26 mouse cellular contexts compared by ENCODE assay signal in the genomic region with DNA sequence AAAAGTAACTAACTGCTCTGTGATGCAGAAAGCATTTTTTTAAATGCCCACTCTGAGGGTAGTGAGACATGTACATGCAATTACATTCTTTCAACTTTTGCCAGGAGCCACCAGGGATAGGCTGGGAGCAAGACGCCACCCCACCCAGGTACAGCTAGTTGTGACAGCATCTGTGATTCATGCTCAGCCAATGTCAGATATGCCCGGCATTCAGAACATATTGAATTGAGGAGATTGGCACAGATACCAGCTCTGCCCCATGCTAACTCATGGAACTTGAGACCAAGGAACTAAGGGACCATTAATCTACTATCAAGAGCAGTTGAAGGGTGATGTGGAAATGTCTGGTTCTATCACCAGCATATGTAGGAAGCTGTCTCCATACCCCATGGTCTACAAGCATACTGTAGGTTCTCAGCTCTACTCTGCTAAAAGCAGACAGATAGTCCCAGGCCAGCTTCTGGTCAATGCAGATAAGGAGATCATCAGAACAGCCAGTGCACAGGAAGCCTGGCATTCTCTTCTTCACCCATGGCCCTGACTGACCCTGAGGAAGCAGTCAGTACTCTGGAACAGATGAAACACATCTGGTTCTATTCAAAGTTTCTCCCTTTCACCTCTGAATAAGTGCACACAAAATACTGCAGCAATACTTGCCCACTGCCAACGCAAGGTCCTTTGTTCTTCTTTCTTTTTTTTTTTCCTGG.
DNase-seq lines count a peak whose midpoint lies in the region; ATAC-seq and TF ChIP-seq lines count a peak whose summit lies in the region.
"Had no signal": no experiment of that assay in that cellular context is flagged by ENCODE, and none has a peak within 500 bp of the region (broad histone marks: within the 10 kb centered on the region; RNA-seq: fewer than 3 reads in every experiment).

No protein-coding gene starts in this region.

- 55% methylated on average over 3 of the region's 3 CpGs for WGBS in heart, adult 2 months

- no peak for TF ChIP-seq POLR2A in heart, adult 2 months (IDR thresholded peaks at IDR 0.05; ENCODE audit: insufficient read depth, low read depth, low read length)

- POLR2A ChIA-PET in Patski (lab: Charles Lee), result no interaction called here

- CTCF ChIA-PET in Patski (lab: Charles Lee), result interaction anchor here (1.0 to 1.3 kb wide), 2 partner anchors 8 to 12 kb away, joined by 3 read pairs; no protein-coding TSS in a partner anchor

- 0 out of 2 replicates have a peak, but pooled peaks have one; percentile 51 for TF ChIP-seq EP300 in heart, adult 2 months (IDR thresholded peaks at IDR 0.05; ENCODE audit: insufficient read depth, low read depth, low read length)

- H3K9ac ChIP-seq in heart, adult 2 months (ENCODE audit: low read depth, low read length), result no peak overlapping the region
- H3K9ac ChIP-seq: embryonic facial prominence, embryonic 15.5 days; forebrain, postnatal 0 days; hindbrain, embryonic 13.5 days; intestine, embryonic 15.5 days had no signal

- DNase-seq in heart, adult 2 months, result no peak
- no peak for DNase-seq in heart, adult 8-10 months (ENCODE audit: low spot score)
- DNase-seq in 3T3-L1 (ENCODE audit: low read depth, low spot score), result peak; percentile 71
- peak; percentile 15 for DNase-seq in Patski (ENCODE audit: low read depth, low spot score)
- DNase-seq in retina, embryonic 14.5 days (ENCODE audit: low spot score), result no peak
- no peak for DNase-seq in kidney, postnatal 14 days
- DNase-seq: adrenal gland, adult 8-10 months; adrenal gland, postnatal 25 days; B cell, adult 2 months; cerebellum, adult 11-12 months; cerebellum, adult 8-10 months; cerebellum, postnatal 10 days; cerebellum, postnatal 36 days; embryo, embryonic 11 days; forebrain, postnatal 0 days; gastrocnemius, adult 2 months; gastrocnemius, postnatal 14 days had no signal

- H3K36me3 ChIP-seq in heart, adult 2 months (ENCODE audit: control insufficient read depth, insufficient read depth, low read length), result peaks cover 2% of the 10 kb centered on the region; the same call in 1 of the 2 replicates
- H3K36me3 ChIP-seq: embryonic facial prominence, embryonic 15.5 days; G1E; hindbrain, embryonic 10.5 days; hindbrain, embryonic 13.5 days; intestine, embryonic 15.5 days had no signal

- in situ Hi-C loops in Patski (cut with MboI; ENCODE audit: low pct_unique_long_range_greater_than_20kb), result no loop called here

- peaks cover 7% of the 10 kb centered on the region for H3K4me1 ChIP-seq in heart, adult 2 months (ENCODE audit: control insufficient read depth, insufficient read depth, low read length)
- H3K4me1 ChIP-seq: embryonic facial prominence, embryonic 15.5 days; hindbrain, embryonic 10.5 days; hindbrain, embryonic 13.5 days; intestine, embryonic 15.5 days had no signal

- TF ChIP-seq CTCF in heart, adult 2 months (IDR thresholded peaks at IDR 0.05), result no peak
- no peak for TF ChIP-seq CTCF in Patski (IDR thresholded peaks at IDR 0.05)

- no peak overlapping the region for H3K27ac ChIP-seq in heart, adult 2 months
- H3K27ac ChIP-seq: embryonic facial prominence, embryonic 15.5 days; gastrocnemius, adult 2 months; hindbrain, embryonic 10.5 days; hindbrain, embryonic 13.5 days; intestine, embryonic 15.5 days had no signal

- ATAC-seq in Patski, result peak; percentile 80
- ATAC-seq: activated CD4-positive, CD25-positive, alpha-beta regulatory T cell, adult 4 months; forebrain, embryonic 14.5 days; forebrain, postnatal 0 days; hindbrain, embryonic 16.5 days; intestine, embryonic 15.5 days had no signal

- H3K4me3 ChIP-seq in heart, adult 2 months, result no peak overlapping the region
- H3K4me3 ChIP-seq: embryonic facial prominence, embryonic 15.5 days; gastrocnemius, adult 2 months; hindbrain, embryonic 10.5 days; hindbrain, embryonic 13.5 days; intestine, embryonic 15.5 days had no signal

- intact Hi-C loops in heart, adult 2 months (cut with DNase I), result no loop called here

- no peaks in the 10 kb centered on the region for H3K27me3 ChIP-seq in heart, adult 2 months (ENCODE audit: control insufficient read depth, insufficient read depth, low read length)
- H3K27me3 ChIP-seq in Patski, result no peaks in the 10 kb centered on the region
- H3K27me3 ChIP-seq: CH12.LX; embryonic facial prominence, embryonic 15.5 days; hindbrain, embryonic 13.5 days; intestine, embryonic 15.5 days had no signal

- no peaks in the 10 kb centered on the region for H3K79me2 ChIP-seq in heart, adult 2 months (replicated peaks; ENCODE audit: control insufficient read depth, insufficient read depth, low read length)

Comparison
In these comparisons a context has a peak if more than half of its experiments do, and no peak if none do; other contexts are left out.
1. DNase-seq: peak in 3T3-L1 (single experiment) and Patski (single experiment); none in heart, adult 2 months (0 of 2), heart, adult 8-10 months (single experiment), retina, embryonic 14.5 days (single experiment) and kidney, postnatal 14 days (single experiment).